Mouse (Mus musculus): ENCODE measurements at regions not wholly inside any gene's neighbourhood (a gene's known extent, or its start where the extent isn't known, plus 50 kb on each side); places are given as distances from the start of the nearest gene placed in this dataset.

GRCm38 (mm10) chr4:64676881-64677280 lies 447.1 kb upstream of the Pappa start:
- H3K9ac ChIP-seq: no peak overlapping the region
- H3K9me3 ChIP-seq (replicated peaks): no peaks in the 10 kb centered on the region
- ATAC-seq (ENCODE audit: insufficient number of reproducible peaks, low FRiP score, low TSS enrichment, low read depth): no peak
- no peaks in the 10 kb centered on the region for H3K27me3 ChIP-seq
- no peak overlapping the region for H3K27ac ChIP-seq (replicated peaks)
- H3K36me3 ChIP-seq: no peaks in the 10 kb centered on the region
- no peaks in the 10 kb centered on the region for H3K4me1 ChIP-seq
- H3K4me2 ChIP-seq (replicated peaks): no peak overlapping the region
- no peak overlapping the region for H3K4me3 ChIP-seq (replicated peaks)
- WGBS: 29% methylated on average over 5 of the region's 5 CpGs

GRCm38 (mm10) chr4:64684654-64685053 lies 439.3 kb upstream of the Pappa start:
- 72% methylated on average over 1 of the region's 1 CpGs for WGBS
- Histone ChIP-seq H3K4me2 (replicated peaks) (no peak overlapping the region), H3K9ac (no peak overlapping the region), H3K27me3 (no peaks in the 10 kb centered on the region), H3K9me3 (replicated peaks) (no peaks in the 10 kb centered on the region), H3K27ac (replicated peaks) (no peak overlapping the region), H3K4me1 (no peaks in the 10 kb centered on the region), H3K4me3 (replicated peaks) (no peak overlapping the region), H3K36me3 (no peaks in the 10 kb centered on the region)
- ATAC-seq (ENCODE audit: insufficient number of reproducible peaks, low FRiP score, low TSS enrichment, low read depth): peak; percentile 60; the same call in 1 of the 2 replicates

GRCm38 (mm10) chr4:64696134-64696533 lies 427.8 kb upstream of the Pappa start:
- ATAC-seq (ENCODE audit: insufficient number of reproducible peaks, low FRiP score, low TSS enrichment, low read depth): no peak

GRCm38 (mm10) chr4:64723296-64723695 lies 400.7 kb upstream of the Pappa start:
- Histone ChIP-seq H3K4me1 (no peaks in the 10 kb centered on the region), H3K27me3 (no peaks in the 10 kb centered on the region), H3K4me3 (replicated peaks) (no peak overlapping the region), H3K4me2 (replicated peaks) (no peak overlapping the region), H3K9me3 (replicated peaks) (no peaks in the 10 kb centered on the region), H3K27ac (replicated peaks) (0 out of 2 replicates have a peak overlapping the region, but pooled peaks have one; percentile 11), H3K36me3 (no peaks in the 10 kb centered on the region), H3K9ac (no peak overlapping the region)
- ATAC-seq (ENCODE audit: insufficient number of reproducible peaks, low FRiP score, low TSS enrichment, low read depth): no peak
- WGBS: 4% methylated on average over 3 of the region's 3 CpGs

More at GRCm38 (mm10) chr4:64696134-64696533, 427.8 kb upstream of the Pappa start:
- Histone ChIP-seq H3K27ac (replicated peaks) (no peak overlapping the region), H3K4me3 (replicated peaks) (no peak overlapping the region), H3K4me1 (no peaks in the 10 kb centered on the region), H3K9ac (no peak overlapping the region), H3K4me2 (replicated peaks) (no peak overlapping the region), H3K9me3 (replicated peaks) (no peaks in the 10 kb centered on the region), H3K36me3 (no peaks in the 10 kb centered on the region), H3K27me3 (no peaks in the 10 kb centered on the region)
- 17% methylated on average over 1 of the region's 1 CpGs for WGBS

- Histone ChIP-seq H3K9ac (no peak overlapping the region), H3K4me1 (no peaks in the 10 kb centered on the region), H3K9me3 (replicated peaks) (no peaks in the 10 kb centered on the region), H3K36me3 (no peaks in the 10 kb centered on the region), H3K4me3 (replicated peaks) (no peak overlapping the region), H3K27me3 (no peaks in the 10 kb centered on the region), H3K27ac (replicated peaks) (no peak overlapping the region), H3K4me2 (replicated peaks) (no peak overlapping the region)
- no peak for ATAC-seq (ENCODE audit: insufficient number of reproducible peaks, low FRiP score, low TSS enrichment, low read depth)
- 77% methylated on average over 1 of the region's 1 CpGs for WGBS
These were observed 399.1 kb upstream of the Pappa start for GRCm38 (mm10) chr4:64724851-64725250.

GRCm38 (mm10) chr4:64755986-64756385 lies 368.0 kb upstream of the Pappa start:
- H3K4me1 ChIP-seq: no peaks in the 10 kb centered on the region
- H3K36me3 ChIP-seq: no peaks in the 10 kb centered on the region
- ATAC-seq (ENCODE audit: insufficient number of reproducible peaks, low FRiP score, low TSS enrichment, low read depth): no peak
- WGBS: 26% methylated on average over 4 of the region's 4 CpGs
- H3K9ac ChIP-seq: no peak overlapping the region
- no peak overlapping the region for H3K27ac ChIP-seq (replicated peaks)
- H3K4me2 ChIP-seq (replicated peaks): no peak overlapping the region
- H3K4me3 ChIP-seq (replicated peaks): no peak overlapping the region
- H3K9me3 ChIP-seq (replicated peaks): no peaks in the 10 kb centered on the region
- no peaks in the 10 kb centered on the region for H3K27me3 ChIP-seq

- Histone ChIP-seq H3K27me3 (no peaks in the 10 kb centered on the region), H3K9me3 (replicated peaks) (no peaks in the 10 kb centered on the region), H3K4me1 (no peaks in the 10 kb centered on the region), H3K4me3 (replicated peaks) (no peak overlapping the region), H3K9ac (no peak overlapping the region), H3K4me2 (replicated peaks) (no peak overlapping the region), H3K27ac (replicated peaks) (no peak overlapping the region), H3K36me3 (no peaks in the 10 kb centered on the region)
- 79% methylated on average over 1 of the region's 1 CpGs for WGBS
- no peak for ATAC-seq (ENCODE audit: insufficient number of reproducible peaks, low FRiP score, low TSS enrichment, low read depth)
These were observed 355.4 kb upstream of the Pappa start for GRCm38 (mm10) chr4:64768610-64769009.

GRCm38 (mm10) chr4:64803886-64804285 lies 320.1 kb upstream of the Pappa start:
- no peak overlapping the region for H3K9ac ChIP-seq
- WGBS: 68% methylated on average over 7 of the region's 7 CpGs
- H3K4me1 ChIP-seq: 0 out of 2 replicates have a peak, but pooled peaks cover 3% of the 10 kb centered on the region
- no peak overlapping the region for H3K4me3 ChIP-seq (replicated peaks)
- H3K27ac ChIP-seq (replicated peaks): no peak overlapping the region
- no peak for ATAC-seq (ENCODE audit: insufficient number of reproducible peaks, low FRiP score, low TSS enrichment, low read depth)
- H3K4me2 ChIP-seq (replicated peaks): no peak overlapping the region
- no peaks in the 10 kb centered on the region for H3K36me3 ChIP-seq
- no peaks in the 10 kb centered on the region for H3K9me3 ChIP-seq (replicated peaks)
- H3K27me3 ChIP-seq: no peaks in the 10 kb centered on the region

GRCm38 (mm10) chr4:64804996-64805395 lies 319.0 kb upstream of the Pappa start:
- 42% methylated on average over 2 of the region's 2 CpGs for WGBS
- no peak for ATAC-seq (ENCODE audit: insufficient number of reproducible peaks, low FRiP score, low TSS enrichment, low read depth)

GRCm38 (mm10) chr4:64807148-64807547 lies 316.8 kb upstream of the Pappa start:
- Histone ChIP-seq H3K36me3 (no peaks in the 10 kb centered on the region), H3K9me3 (replicated peaks) (no peaks in the 10 kb centered on the region), H3K9ac (no peak overlapping the region), H3K4me3 (replicated peaks) (no peak overlapping the region), H3K27ac (replicated peaks) (no peak overlapping the region), H3K4me2 (replicated peaks) (no peak overlapping the region), H3K4me1 (0 out of 2 replicates have a peak, but pooled peaks cover 3% of the 10 kb centered on the region), H3K27me3 (no peaks in the 10 kb centered on the region)
- ATAC-seq (ENCODE audit: insufficient number of reproducible peaks, low FRiP score, low TSS enrichment, low read depth): no peak
- WGBS: 72% methylated on average over 1 of the region's 1 CpGs

More at GRCm38 (mm10) chr4:64804996-64805395, 319.0 kb upstream of the Pappa start:
- Histone ChIP-seq H3K36me3 (no peaks in the 10 kb centered on the region), H3K27ac (replicated peaks) (no peak overlapping the region), H3K27me3 (no peaks in the 10 kb centered on the region), H3K4me3 (replicated peaks) (no peak overlapping the region), H3K9ac (no peak overlapping the region), H3K4me1 (0 out of 2 replicates have a peak, but pooled peaks cover 3% of the 10 kb centered on the region), H3K4me2 (replicated peaks) (no peak overlapping the region), H3K9me3 (replicated peaks) (no peaks in the 10 kb centered on the region)

GRCm38 (mm10) chr4:64811974-64812373 lies 312.0 kb upstream of the Pappa start:
- Histone ChIP-seq H3K9ac (no peak overlapping the region), H3K4me2 (replicated peaks) (no peak overlapping the region)
- no peak for ATAC-seq (ENCODE audit: insufficient number of reproducible peaks, low FRiP score, low TSS enrichment, low read depth)

GRCm38 (mm10) chr4:64812812-64813211 lies 311.2 kb upstream of the Pappa start:
- 51% methylated on average over 4 of the region's 4 CpGs for WGBS
- Histone ChIP-seq H3K27ac (replicated peaks) (no peak overlapping the region), H3K9ac (no peak overlapping the region), H3K4me2 (replicated peaks) (no peak overlapping the region), H3K36me3 (no peaks in the 10 kb centered on the region), H3K27me3 (no peaks in the 10 kb centered on the region), H3K9me3 (replicated peaks) (no peaks in the 10 kb centered on the region), H3K4me3 (replicated peaks) (no peak overlapping the region), H3K4me1 (no peaks in the 10 kb centered on the region)
- ATAC-seq (ENCODE audit: insufficient number of reproducible peaks, low FRiP score, low TSS enrichment, low read depth): no peak

More at GRCm38 (mm10) chr4:64811974-64812373, 312.0 kb upstream of the Pappa start:
- Histone ChIP-seq H3K27me3 (no peaks in the 10 kb centered on the region), H3K27ac (replicated peaks) (no peak overlapping the region), H3K4me1 (no peaks in the 10 kb centered on the region), H3K36me3 (no peaks in the 10 kb centered on the region), H3K9me3 (replicated peaks) (no peaks in the 10 kb centered on the region), H3K4me3 (replicated peaks) (no peak overlapping the region)
